In genomic region chr3:88094126-88094525, GRCm38 (mm10) we compare ENCODE assay signal across 17 mouse cellular contexts. TPM values are rescaled to one million over a fixed set of nuclear protein-coding genes. Genes with fewer than 3 reads are reported as not detected.
"Had no signal": no experiment of that assay in that cellular context is flagged by ENCODE, and none has a peak within 500 bp of the region (broad histone marks: within the 10 kb centered on the region; RNA-seq: fewer than 3 reads in every experiment).

No protein-coding gene starts in this region.

- ATAC-seq: lung, postnatal 0 days had no signal

- H3K9ac ChIP-seq: liver, embryonic 15.5 days; neural tube, embryonic 13.5 days had no signal

- H3K27ac ChIP-seq: left cerebral cortex, adult 2 months; limb, embryonic 10.5 days; liver, embryonic 15.5 days; neural tube, embryonic 13.5 days; stomach, postnatal 0 days had no signal

- DNase-seq: kidney, adult 8-10 months; kidney, postnatal 25 days; lung, adult 2 months; lung, postnatal 36 days; thymus, postnatal 4 days had no signal

- H3K9me3 ChIP-seq: limb, embryonic 10.5 days; liver, embryonic 15.5 days; neural tube, embryonic 13.5 days had no signal

- H3K27me3 ChIP-seq: liver, embryonic 15.5 days; neural tube, embryonic 13.5 days had no signal

- H3K4me1 ChIP-seq: limb, embryonic 10.5 days; liver, embryonic 15.5 days had no signal

- H3K4me3 ChIP-seq: left cerebral cortex, adult 2 months; limb, embryonic 10.5 days; liver, embryonic 15.5 days; neural tube, embryonic 13.5 days had no signal

- H3K4me2 ChIP-seq: liver, embryonic 11.5 days; liver, embryonic 15.5 days; neural tube, embryonic 13.5 days had no signal

RNA-seq across cellular contexts. Expression of gene Ttc24, which starts 16.0 kb away (rescaled TPM):
- total RNA-seq: layer of hippocampus, postnatal 25 days; left cerebral cortex, adult 2 months; left cerebral cortex, postnatal 14 days; megakaryocyte progenitor cell, adult 5-6 weeks had no signal
- polyA plus RNA-seq: kidney, embryonic 16.5 days; limb, embryonic 10.5 days; limb, embryonic 14.5 days; liver, embryonic 11.5 days; liver, embryonic 15.5 days; lung, adult 2 months; lung, postnatal 0 days; neural tube, embryonic 13.5 days; stomach, postnatal 0 days had no signal
